Mouse (Mus musculus) thymus, adult 2 months (tissue): ENCODE data around the gene Atg7.

Experiments
- CTCF ChIP-seq: fragments of 200-500 bp; IDR thresholded peaks from 2 replicates; pipeline ENCODE4 v1.5.1; 2012; ENCODE audit warnings: mild to moderate bottlenecking, control low read depth, low read length, moderate library complexity, borderline replicate concordance; ENCODE audit not compliant: control insufficient read depth, poor library complexity, insufficient read depth; ENCODE audit errors: extremely low read depth
- POLR2A ChIP-seq: fragments of 200-500 bp; IDR thresholded peaks from 2 replicates; pipeline ENCODE4 v1.6.1; 2012; ENCODE audit warnings: mild to moderate bottlenecking, low read length, control low read depth, moderate library complexity; ENCODE audit not compliant: control insufficient read depth, poor library complexity, insufficient read depth; ENCODE audit errors: extremely low read depth

- TF ChIP-seq CTCF: no peak
- no peak for TF ChIP-seq POLR2A
These were observed 55.0 kb downstream of the Atg7 start for GRCm38 (mm10) chr6:114697646-114698490.
